Mouse (Mus musculus) testis, adult 2 months (tissue): ENCODE measurements around the gene Btg2. TPM values are rescaled to one million over a fixed set of nuclear protein-coding genes. Genes with fewer than 3 reads are reported as not detected.

Experiments used
- H3K27ac ChIP-seq: fragments of 200-500 bp; 2 replicates; pipeline ENCODE4 v1.5.1; 2012; ENCODE audit warnings: low read depth, low read length; ENCODE audit not compliant: control insufficient read depth, insufficient read depth
- H3K27me3 ChIP-seq: fragments of 200-500 bp; 2 replicates; pipeline ENCODE4 v1.6.1; 2012; ENCODE audit warnings: mild to moderate bottlenecking, low read length, moderate library complexity; ENCODE audit not compliant: control insufficient read depth, insufficient read depth
- H3K36me3 ChIP-seq: fragments of 200-500 bp; 2 replicates; pipeline ENCODE4 v1.6.1; 2012; ENCODE audit warnings: mild to moderate bottlenecking, low read length; ENCODE audit not compliant: control insufficient read depth, insufficient read depth
- H3K4me1 ChIP-seq: fragments of 200-500 bp; 2 replicates; pipeline ENCODE4 v1.6.1; 2012; ENCODE audit warnings: low read length; ENCODE audit not compliant: control insufficient read depth, insufficient read depth
- H3K4me3 ChIP-seq: fragments of 200-500 bp; 2 replicates; pipeline ENCODE4 v1.5.1; 2012; ENCODE audit warnings: low read depth, mild to moderate bottlenecking, low read length, moderate library complexity, mixed read lengths; ENCODE audit not compliant: control insufficient read depth
- CTCF ChIP-seq: fragments of 200-500 bp; IDR thresholded peaks from 2 replicates; pipeline ENCODE4 v1.5.1; 2012; ENCODE audit warnings: low read depth, mild to moderate bottlenecking, inconsistent platforms, low read length, moderate library complexity; ENCODE audit not compliant: control insufficient read depth, insufficient read depth, insufficient replicate concordance
- POLR2A ChIP-seq: fragments of 200-500 bp; IDR thresholded peaks from 2 replicates; pipeline ENCODE4 v1.6.1; 2012; ENCODE audit warnings: low read depth, mild to moderate bottlenecking, inconsistent platforms, low read length, moderate library complexity; ENCODE audit not compliant: control insufficient read depth
- polyA plus RNA-seq: library from polyadenylated mRNA; depleted of rRNA; stranded (reverse); fragments of >200 nt; gene quantifications from 2 replicates; pipeline ENCODE4 v1.2.3, GENCODE M21; 2012

Gene Btg2
- polyA plus RNA-seq, 1 experiment: 2.9 TPM

DNA sequence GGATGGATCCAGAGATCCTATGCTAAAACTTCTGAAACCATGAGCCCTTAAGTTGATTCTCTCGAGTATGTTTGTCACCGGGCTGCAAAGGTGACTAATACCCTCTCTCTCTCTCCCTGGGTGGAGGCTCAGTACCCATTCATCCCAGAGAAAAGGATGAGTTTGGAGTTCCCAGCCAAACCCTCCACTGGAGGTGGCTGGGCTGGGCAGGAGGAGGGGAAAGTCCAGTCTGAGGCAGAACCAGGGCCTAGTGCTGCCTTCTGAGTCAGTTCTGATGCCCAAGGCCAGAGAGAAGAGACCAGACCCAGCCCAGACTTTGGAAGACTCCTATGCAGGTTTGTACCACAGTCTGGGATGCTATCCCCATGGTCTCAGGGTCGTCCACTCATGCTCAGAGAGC lies 22.7 kb upstream of the Btg2 start:
- H3K27me3 ChIP-seq: no peaks in the 10 kb centered on the region
- no peak for TF ChIP-seq CTCF
- no peak overlapping the region for H3K27ac ChIP-seq
- H3K4me3 ChIP-seq: no peak overlapping the region
- H3K36me3 ChIP-seq: no peaks in the 10 kb centered on the region
- peaks cover 14% of the 10 kb centered on the region for H3K4me1 ChIP-seq

DNA sequence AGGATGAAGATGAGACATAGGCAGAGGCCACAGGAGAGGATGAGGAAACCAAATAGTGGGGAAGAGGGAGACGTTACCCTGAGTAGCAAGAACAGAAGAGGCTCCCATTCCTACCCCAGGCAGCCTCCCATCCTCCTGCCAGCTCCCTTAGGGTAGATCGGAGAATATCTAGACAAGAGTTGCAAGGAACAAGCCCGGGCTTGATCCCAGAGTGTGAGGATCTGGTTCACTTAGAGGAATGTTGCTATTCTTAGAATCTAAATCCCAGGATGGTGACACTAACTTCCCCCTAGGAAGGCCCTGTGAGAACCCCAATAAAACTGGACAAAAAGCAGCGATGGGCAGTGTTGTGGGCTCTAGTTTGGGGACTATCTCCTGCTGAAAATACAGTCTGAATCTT lies 22.0 kb upstream of the Btg2 start:
- H3K4me3 ChIP-seq: no peak overlapping the region
- H3K27ac ChIP-seq: no peak overlapping the region
- H3K27me3 ChIP-seq: no peaks in the 10 kb centered on the region
- TF ChIP-seq POLR2A (no peak), CTCF (no peak)
- H3K4me1 ChIP-seq: peaks cover 17% of the 10 kb centered on the region
- no peaks in the 10 kb centered on the region for H3K36me3 ChIP-seq

GRCm38 (mm10) chr1:134100401-134100800 lies 21.5 kb upstream of the Btg2 start:
- H3K4me1 ChIP-seq: peaks cover 17% of the 10 kb centered on the region
- H3K4me3 ChIP-seq: no peak overlapping the region
- TF ChIP-seq CTCF (no peak), POLR2A (no peak)
- H3K36me3 ChIP-seq: no peaks in the 10 kb centered on the region
- H3K27ac ChIP-seq: no peak overlapping the region
- no peaks in the 10 kb centered on the region for H3K27me3 ChIP-seq

- no peak for TF ChIP-seq CTCF
- no peak for TF ChIP-seq POLR2A
- Histone ChIP-seq H3K4me1 (peaks cover 17% of the 10 kb centered on the region), H3K36me3 (no peaks in the 10 kb centered on the region), H3K27ac (peak overlapping the region; percentile 90), H3K27me3 (no peaks in the 10 kb centered on the region), H3K4me3 (peak overlapping the region; percentile 80)
Measured at GRCm38 (mm10) chr1:134099516-134100235, 20.8 kb upstream of the Btg2 start.

GRCm38 (mm10) chr1:134098726-134099515 lies 20.0 kb upstream of the Btg2 start:
- no peaks in the 10 kb centered on the region for H3K36me3 ChIP-seq
- no peaks in the 10 kb centered on the region for H3K27me3 ChIP-seq
- peak overlapping the region; percentile 80 for H3K4me3 ChIP-seq
- no peak for TF ChIP-seq CTCF
- TF ChIP-seq POLR2A: 0 out of 2 replicates have a peak, but pooled peaks have one; percentile 46
- H3K27ac ChIP-seq: peak overlapping the region; percentile 90
- peaks cover 17% of the 10 kb centered on the region for H3K4me1 ChIP-seq

DNA sequence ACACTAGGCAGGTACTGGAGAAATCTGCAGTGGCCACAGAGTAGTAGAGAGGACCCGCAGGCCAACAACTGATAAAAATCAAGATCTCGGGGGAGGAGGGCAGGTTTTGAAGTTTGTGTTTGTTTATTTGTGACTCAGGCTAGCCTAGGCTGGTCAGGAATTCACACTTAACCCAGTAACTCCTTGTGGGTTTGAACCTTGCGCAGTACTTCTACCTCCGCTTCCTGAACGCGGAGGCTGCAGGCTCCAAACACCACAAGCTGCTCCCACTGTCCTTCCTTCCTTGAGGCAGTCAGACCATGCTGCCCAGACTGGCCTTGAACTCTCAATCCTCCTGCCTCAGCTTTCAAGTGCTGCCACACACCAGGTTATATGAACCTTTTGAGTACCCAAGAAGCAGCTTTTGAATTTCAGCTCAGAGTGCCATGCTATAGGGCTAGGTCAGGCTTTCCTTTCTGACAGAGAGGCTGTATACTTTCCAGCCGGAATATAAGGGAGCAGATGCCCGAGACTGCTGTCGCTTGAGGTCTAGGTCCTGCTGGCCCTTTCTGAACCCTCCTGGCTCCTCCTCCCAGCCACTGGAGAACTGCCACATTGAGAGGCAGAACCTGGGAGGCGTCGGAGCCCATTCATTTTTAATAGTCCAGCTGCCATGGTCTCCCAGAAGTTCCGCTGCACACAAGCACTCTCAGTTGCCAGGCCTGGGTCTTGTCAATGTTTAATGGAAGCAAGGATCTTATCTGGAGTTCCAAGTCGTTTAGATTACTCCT lies 19.2 kb upstream of the Btg2 start:
- Histone ChIP-seq H3K4me1 (peaks cover 25% of the 10 kb centered on the region), H3K4me3 (no peak overlapping the region)

More for the DNA sequence above, 19.2 kb upstream of the Btg2 start:
- Histone ChIP-seq H3K27me3 (no peaks in the 10 kb centered on the region), H3K36me3 (no peaks in the 10 kb centered on the region), H3K27ac (peak overlapping the region; percentile 76)
- TF ChIP-seq CTCF (no peak), POLR2A (no peak)
